Mouse (Mus musculus): ENCODE data around the gene H2-DMb2. TPM values are rescaled to one million over a fixed set of nuclear protein-coding genes. Genes with fewer than 3 reads are reported as not detected.
A peak's percentile ranks its signal among the peaks of the same experiment; 100 is the strongest.

H2-DMb2 gene
- polyA plus RNA-seq, 1 experiment: 123 TPM

GRCm38 (mm10) chr17:34170487-34170876, 27.4 kb downstream of the H2-DMb2 start:
- Histone ChIP-seq H3K27ac (ENCODE audit: control insufficient read depth, insufficient read depth, low read length) (no peak overlapping the region), H3K4me3 (ENCODE audit: control insufficient read depth, insufficient read depth, low read length) (no peak overlapping the region), H3K36me3 (ENCODE audit: control insufficient read depth, insufficient read depth, low read length) (no peaks in the 10 kb centered on the region), H3K4me1 (replicated peaks; ENCODE audit: control insufficient read depth, insufficient read depth, low read length) (peaks cover 10% of the 10 kb centered on the region), H3K27me3 (ENCODE audit: control insufficient read depth, insufficient read depth, low read length) (no peaks in the 10 kb centered on the region)
- WGBS: 9% methylated on average over 4 of the region's 4 CpGs
- DNase-seq: no peak
- TF ChIP-seq POLR2A (IDR thresholded peaks at IDR 0.05; ENCODE audit: control insufficient read depth, extremely low read depth, insufficient read depth, low read length, poor library complexity) (no peak), CTCF (IDR thresholded peaks at IDR 0.05; ENCODE audit: borderline replicate concordance, control insufficient read depth, extremely low read depth, insufficient read depth, low read length, poor library complexity) (no peak)

GRCm38 (mm10) chr17:34170877-34171498, 27.9 kb downstream of the H2-DMb2 start:
- H3K27me3 ChIP-seq (ENCODE audit: control insufficient read depth, insufficient read depth, low read length): no peaks in the 10 kb centered on the region
- H3K36me3 ChIP-seq (ENCODE audit: control insufficient read depth, insufficient read depth, low read length): no peaks in the 10 kb centered on the region
- DNase-seq: peak; percentile 82
- 2% methylated on average over 13 of the region's 13 CpGs for WGBS
- no peak for TF ChIP-seq POLR2A (IDR thresholded peaks at IDR 0.05; ENCODE audit: control insufficient read depth, extremely low read depth, insufficient read depth, low read length, poor library complexity)
- no peak for TF ChIP-seq CTCF (IDR thresholded peaks at IDR 0.05; ENCODE audit: borderline replicate concordance, control insufficient read depth, extremely low read depth, insufficient read depth, low read length, poor library complexity)
- H3K4me3 ChIP-seq (ENCODE audit: control insufficient read depth, insufficient read depth, low read length): peak overlapping the region; percentile 18
- peak overlapping the region; percentile 98 for H3K27ac ChIP-seq (ENCODE audit: control insufficient read depth, insufficient read depth, low read length)
- peaks cover 10% of the 10 kb centered on the region for H3K4me1 ChIP-seq (replicated peaks; ENCODE audit: control insufficient read depth, insufficient read depth, low read length)

GRCm38 (mm10) chr17:34172528-34172927, 29.4 kb downstream of the H2-DMb2 start:
- no peak for DNase-seq
- 98% methylated on average over 5 of the region's 5 CpGs for WGBS
- Histone ChIP-seq H3K27ac (ENCODE audit: control insufficient read depth, insufficient read depth, low read length) (no peak overlapping the region), H3K4me1 (replicated peaks; ENCODE audit: control insufficient read depth, insufficient read depth, low read length) (peaks cover 10% of the 10 kb centered on the region), H3K36me3 (ENCODE audit: control insufficient read depth, insufficient read depth, low read length) (no peaks in the 10 kb centered on the region), H3K4me3 (ENCODE audit: control insufficient read depth, insufficient read depth, low read length) (no peak overlapping the region), H3K27me3 (ENCODE audit: control insufficient read depth, insufficient read depth, low read length) (no peaks in the 10 kb centered on the region)
- TF ChIP-seq CTCF (IDR thresholded peaks at IDR 0.05; ENCODE audit: borderline replicate concordance, control insufficient read depth, extremely low read depth, insufficient read depth, low read length, poor library complexity) (no peak), POLR2A (IDR thresholded peaks at IDR 0.05; ENCODE audit: control insufficient read depth, extremely low read depth, insufficient read depth, low read length, poor library complexity) (no peak)

- Histone ChIP-seq H3K27ac (ENCODE audit: control insufficient read depth, insufficient read depth, low read length) (peak overlapping the region; percentile 81), H3K4me1 (replicated peaks; ENCODE audit: control insufficient read depth, insufficient read depth, low read length) (peaks cover 10% of the 10 kb centered on the region), H3K27me3 (ENCODE audit: control insufficient read depth, insufficient read depth, low read length) (no peaks in the 10 kb centered on the region), H3K36me3 (ENCODE audit: control insufficient read depth, insufficient read depth, low read length) (no peaks in the 10 kb centered on the region), H3K4me3 (ENCODE audit: control insufficient read depth, insufficient read depth, low read length) (no peak overlapping the region)
- 21% methylated on average over 1 of the region's 1 CpGs for WGBS
- no peak for DNase-seq
- TF ChIP-seq CTCF (IDR thresholded peaks at IDR 0.05; ENCODE audit: borderline replicate concordance, control insufficient read depth, extremely low read depth, insufficient read depth, low read length, poor library complexity): no peak
Observed at GRCm38 (mm10) chr17:34174075-34174474, 31.0 kb downstream of the H2-DMb2 start.

GRCm38 (mm10) chr17:34177179-34177578, 34.1 kb downstream of the H2-DMb2 start:
- peaks cover 8% of the 10 kb centered on the region; the same call in 1 of the 2 replicates for H3K36me3 ChIP-seq (ENCODE audit: control insufficient read depth, insufficient read depth, low read length)
- H3K4me1 ChIP-seq (replicated peaks; ENCODE audit: control insufficient read depth, insufficient read depth, low read length): peaks cover 7% of the 10 kb centered on the region
- H3K27ac ChIP-seq (ENCODE audit: control insufficient read depth, insufficient read depth, low read length): no peak overlapping the region
- no peak overlapping the region for H3K4me3 ChIP-seq (ENCODE audit: control insufficient read depth, insufficient read depth, low read length)
- H3K27me3 ChIP-seq (ENCODE audit: control insufficient read depth, insufficient read depth, low read length): no peaks in the 10 kb centered on the region
- 83% methylated on average over 4 of the region's 4 CpGs for WGBS
- DNase-seq: no peak
- TF ChIP-seq POLR2A (IDR thresholded peaks at IDR 0.05; ENCODE audit: control insufficient read depth, extremely low read depth, insufficient read depth, low read length, poor library complexity): no peak
- no peak for TF ChIP-seq CTCF (IDR thresholded peaks at IDR 0.05; ENCODE audit: borderline replicate concordance, control insufficient read depth, extremely low read depth, insufficient read depth, low read length, poor library complexity)

GRCm38 (mm10) chr17:34179019-34179418, 35.9 kb downstream of the H2-DMb2 start:
- H3K4me3 ChIP-seq (ENCODE audit: control insufficient read depth, insufficient read depth, low read length): no peak overlapping the region
- H3K4me1 ChIP-seq (replicated peaks; ENCODE audit: control insufficient read depth, insufficient read depth, low read length): peaks cover 6% of the 10 kb centered on the region
- H3K36me3 ChIP-seq (ENCODE audit: control insufficient read depth, insufficient read depth, low read length): peaks cover 15% of the 10 kb centered on the region
- no peak overlapping the region for H3K27ac ChIP-seq (ENCODE audit: control insufficient read depth, insufficient read depth, low read length)
- TF ChIP-seq POLR2A (IDR thresholded peaks at IDR 0.05; ENCODE audit: control insufficient read depth, extremely low read depth, insufficient read depth, low read length, poor library complexity) (no peak), CTCF (IDR thresholded peaks at IDR 0.05; ENCODE audit: borderline replicate concordance, control insufficient read depth, extremely low read depth, insufficient read depth, low read length, poor library complexity) (no peak)
- WGBS: 89% methylated on average over 6 of the region's 6 CpGs
- DNase-seq: no peak
- no peaks in the 10 kb centered on the region for H3K27me3 ChIP-seq (ENCODE audit: control insufficient read depth, insufficient read depth, low read length)

Data from thymus, adult 2 months (tissue).